Mouse (Mus musculus) heart, embryonic 13.5 days (tissue): Measurements from ENCODE around the gene Igsf8. TPM values are rescaled to one million over a fixed set of nuclear protein-coding genes. Genes with fewer than 3 reads are reported as not detected.

Experiments
- ATAC-seq: fragments of 200-750 bp; cut with Nextera tagmentation; 2 replicates; pipeline ENCODE4 v1.8.0; 2017; ENCODE audit warnings: moderate TSS enrichment; ENCODE audit not compliant: insufficient number of reproducible peaks, low FRiP score, low TSS enrichment; ENCODE audit errors: extremely low read depth
- H3K27ac ChIP-seq: fragments of 300-500 bp; sonication (generic); replicated peaks from 2 replicates; pipeline ENCODE4 v1.5.1; 2015; ENCODE audit warnings: moderate library complexity, mild to moderate bottlenecking, inconsistent platforms
- H3K27me3 ChIP-seq: fragments of 300-500 bp; sonication (generic); replicated peaks from 2 replicates; pipeline ENCODE4 v1.6.1; 2015; ENCODE audit warnings: mild to moderate bottlenecking, inconsistent platforms
- H3K36me3 ChIP-seq: fragments of 300-500 bp; sonication (generic); 2 replicates; pipeline ENCODE4 v1.6.1; 2015; ENCODE audit warnings: mild to moderate bottlenecking, inconsistent platforms
- H3K4me1 ChIP-seq: fragments of 300-500 bp; sonication (generic); 2 replicates; pipeline ENCODE4 v1.6.1; 2015; ENCODE audit warnings: inconsistent platforms
- H3K4me2 ChIP-seq: fragments of 300-500 bp; sonication (generic); 2 replicates; pipeline ENCODE4 v1.6.1; 2015; ENCODE audit warnings: inconsistent platforms, mild to moderate bottlenecking, moderate library complexity
- H3K4me3 ChIP-seq: fragments of 300-500 bp; sonication (generic); 2 replicates; pipeline ENCODE4 v1.5.1; 2015; ENCODE audit warnings: moderate library complexity, mild to moderate bottlenecking, inconsistent platforms
- H3K9ac ChIP-seq: fragments of 300-500 bp; sonication (generic); 2 replicates; pipeline ENCODE4 v1.6.1; 2015; ENCODE audit warnings: inconsistent platforms, mild to moderate bottlenecking, moderate library complexity
- H3K9me3 ChIP-seq: fragments of 300-500 bp; sonication (generic); 2 replicates; pipeline ENCODE4 v1.6.1; 2016; ENCODE audit warnings: inconsistent platforms
- WGBS: fragments of 180-500 bp; shearing (Covaris S2); methylation state at CpG from one replicate; pipeline ENCODE4 v1.1.7; 2015; ENCODE audit warnings: mixed read lengths; 5-methylcytosine and 5-hydroxymethylcytosine counted together
- polyA plus RNA-seq: library from polyadenylated mRNA; unstranded; fragments of >200 nt; fragmentation: Nextera tagmentation; extraction: Ambion mirVana; gene quantifications from 2 replicates; pipeline ENCODE4 v1.2.1, GENCODE M21; 2015

The Igsf8 gene
- polyA plus RNA-seq, 1 experiment from 2014 or later, result 27.8 TPM

- Histone ChIP-seq H3K4me3 (no peak overlapping the region), H3K9me3 (no peaks in the 10 kb centered on the region), H3K36me3 (peaks cover 23% of the 10 kb centered on the region), H3K4me1 (peaks cover 11% of the 10 kb centered on the region), H3K9ac (no peak overlapping the region), H3K27me3 (no peaks in the 10 kb centered on the region), H3K4me2 (no peak overlapping the region), H3K27ac (no peak overlapping the region)
- no peak for ATAC-seq
- WGBS, result 59% methylated on average over 5 of the region's 5 CpGs
Measured at GRCm38 (mm10) chr1:172274116-172274515, 12.7 kb downstream of the Igsf8 start.

- no peak overlapping the region for H3K27ac ChIP-seq
- H3K4me2 ChIP-seq, result no peak overlapping the region
- no peaks in the 10 kb centered on the region; the same call in 1 of the 2 replicates for H3K27me3 ChIP-seq
- no peaks in the 10 kb centered on the region for H3K9me3 ChIP-seq
- peaks cover 26% of the 10 kb centered on the region for H3K36me3 ChIP-seq
- H3K4me3 ChIP-seq, result no peak overlapping the region
- no peak overlapping the region for H3K9ac ChIP-seq
- 69% methylated on average over 5 of the region's 5 CpGs for WGBS
- H3K4me1 ChIP-seq, result peaks cover 13% of the 10 kb centered on the region
- no peak for ATAC-seq
Measured at GRCm38 (mm10) chr1:172274547-172274946, 13.1 kb downstream of the Igsf8 start.

DNA sequence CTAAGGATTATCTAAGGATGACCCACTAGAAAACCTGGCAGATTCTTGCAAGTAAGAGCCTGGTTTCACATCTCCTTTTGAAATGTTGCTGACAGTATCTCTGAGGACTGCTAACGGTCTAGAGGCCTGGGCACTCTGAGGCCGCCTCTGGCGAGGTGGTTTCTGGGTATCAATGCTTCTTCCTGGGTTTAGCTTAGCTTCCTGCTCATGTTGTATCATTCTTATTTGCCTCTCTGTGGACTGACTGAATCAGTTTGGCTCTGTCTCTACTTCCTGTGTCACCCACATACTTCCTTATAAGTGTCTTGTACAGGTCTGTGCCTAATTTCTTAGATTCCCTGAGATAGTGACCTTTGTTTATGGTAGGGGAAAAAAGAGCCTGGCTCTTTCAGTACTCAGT, 15.7 kb downstream of the Igsf8 start:
- Histone ChIP-seq H3K27ac (no peak overlapping the region), H3K4me2 (no peak overlapping the region), H3K4me3 (no peak overlapping the region), H3K9ac (no peak overlapping the region), H3K4me1 (peaks cover 13% of the 10 kb centered on the region), H3K9me3 (no peaks in the 10 kb centered on the region), H3K27me3 (no peaks in the 10 kb centered on the region; the same call in 1 of the 2 replicates), H3K36me3 (peaks cover 31% of the 10 kb centered on the region)
- 43% methylated on average over 3 of the region's 3 CpGs for whole genome bisulfite sequencing
- no peak for ATAC-seq

- H3K4me1 ChIP-seq, result peaks cover 13% of the 10 kb centered on the region
- 78% methylated on average over 13 of the region's 13 CpGs for WGBS
- no peaks in the 10 kb centered on the region for H3K9me3 ChIP-seq
- ATAC-seq, result no peak
- H3K4me2 ChIP-seq, result no peak overlapping the region
- H3K4me3 ChIP-seq, result no peak overlapping the region
- no peaks in the 10 kb centered on the region; the same call in 1 of the 2 replicates for H3K27me3 ChIP-seq
- H3K9ac ChIP-seq, result no peak overlapping the region
- H3K36me3 ChIP-seq, result peaks cover 34% of the 10 kb centered on the region
- no peak overlapping the region for H3K27ac ChIP-seq
Measured at GRCm38 (mm10) chr1:172278328-172278727, 16.9 kb downstream of the Igsf8 start.

- Histone ChIP-seq H3K9me3 (no peaks in the 10 kb centered on the region), H3K4me3 (no peak overlapping the region), H3K9ac (no peak overlapping the region), H3K27me3 (no peaks in the 10 kb centered on the region; the same call in 1 of the 2 replicates), H3K4me2 (no peak overlapping the region), H3K27ac (no peak overlapping the region), H3K36me3 (peaks cover 51% of the 10 kb centered on the region), H3K4me1 (peaks cover 10% of the 10 kb centered on the region)
- 70% methylated on average over 16 of the region's 16 CpGs for WGBS
- no peak for ATAC-seq
Measured at GRCm38 (mm10) chr1:172279768-172280509, 18.5 kb downstream of the Igsf8 start.

GRCm38 (mm10) chr1:172281522-172282254, 20.2 kb downstream of the Igsf8 start:
- H3K27ac ChIP-seq, result no peak overlapping the region
- no peak for ATAC-seq
- H3K36me3 ChIP-seq, result peaks cover 66% of the 10 kb centered on the region
- H3K4me1 ChIP-seq, result peaks cover 10% of the 10 kb centered on the region
- H3K9ac ChIP-seq, result no peak overlapping the region
- H3K9me3 ChIP-seq, result no peaks in the 10 kb centered on the region
- 66% methylated on average over 10 of the region's 10 CpGs for WGBS
- no peak overlapping the region for H3K4me3 ChIP-seq
- no peak overlapping the region for H3K4me2 ChIP-seq
- no peaks in the 10 kb centered on the region; the same call in 1 of the 2 replicates for H3K27me3 ChIP-seq

GRCm38 (mm10) chr1:172283073-172283472, 21.6 kb downstream of the Igsf8 start:
- peaks cover 10% of the 10 kb centered on the region for H3K4me1 ChIP-seq
- H3K9me3 ChIP-seq, result no peaks in the 10 kb centered on the region
- no peak overlapping the region for H3K4me3 ChIP-seq
- no peak overlapping the region for H3K9ac ChIP-seq
- H3K27me3 ChIP-seq, result no peaks in the 10 kb centered on the region; the same call in 1 of the 2 replicates
- no peak overlapping the region for H3K27ac ChIP-seq
- no peak overlapping the region for H3K4me2 ChIP-seq
- peaks cover 64% of the 10 kb centered on the region for H3K36me3 ChIP-seq
- WGBS, result 93% methylated on average over 6 of the region's 6 CpGs
- ATAC-seq, result no peak

GRCm38 (mm10) chr1:172284221-172284620, 22.8 kb downstream of the Igsf8 start:
- peaks cover 64% of the 10 kb centered on the region for H3K36me3 ChIP-seq
- H3K27ac ChIP-seq, result no peak overlapping the region
- peaks cover under 1% of the 10 kb centered on the region for H3K4me1 ChIP-seq
- no peak for ATAC-seq
- H3K9ac ChIP-seq, result no peak overlapping the region
- no peak overlapping the region for H3K4me3 ChIP-seq
- no peak overlapping the region for H3K4me2 ChIP-seq
- 80% methylated on average over 14 of the region's 14 CpGs for WGBS
- no peaks in the 10 kb centered on the region for H3K9me3 ChIP-seq
- H3K27me3 ChIP-seq, result no peaks in the 10 kb centered on the region; the same call in 1 of the 2 replicates

- no peaks in the 10 kb centered on the region for H3K27me3 ChIP-seq
- no peaks in the 10 kb centered on the region for H3K9me3 ChIP-seq
- H3K4me1 ChIP-seq, result no peaks in the 10 kb centered on the region
- WGBS, result 88% methylated on average over 5 of the region's 5 CpGs
- no peak overlapping the region for H3K4me2 ChIP-seq
- no peak overlapping the region for H3K9ac ChIP-seq
- peaks cover 82% of the 10 kb centered on the region for H3K36me3 ChIP-seq
- no peak overlapping the region for H3K4me3 ChIP-seq
- H3K27ac ChIP-seq, result no peak overlapping the region
- no peak for ATAC-seq
Measured at GRCm38 (mm10) chr1:172286740-172287139, 25.3 kb downstream of the Igsf8 start.

DNA sequence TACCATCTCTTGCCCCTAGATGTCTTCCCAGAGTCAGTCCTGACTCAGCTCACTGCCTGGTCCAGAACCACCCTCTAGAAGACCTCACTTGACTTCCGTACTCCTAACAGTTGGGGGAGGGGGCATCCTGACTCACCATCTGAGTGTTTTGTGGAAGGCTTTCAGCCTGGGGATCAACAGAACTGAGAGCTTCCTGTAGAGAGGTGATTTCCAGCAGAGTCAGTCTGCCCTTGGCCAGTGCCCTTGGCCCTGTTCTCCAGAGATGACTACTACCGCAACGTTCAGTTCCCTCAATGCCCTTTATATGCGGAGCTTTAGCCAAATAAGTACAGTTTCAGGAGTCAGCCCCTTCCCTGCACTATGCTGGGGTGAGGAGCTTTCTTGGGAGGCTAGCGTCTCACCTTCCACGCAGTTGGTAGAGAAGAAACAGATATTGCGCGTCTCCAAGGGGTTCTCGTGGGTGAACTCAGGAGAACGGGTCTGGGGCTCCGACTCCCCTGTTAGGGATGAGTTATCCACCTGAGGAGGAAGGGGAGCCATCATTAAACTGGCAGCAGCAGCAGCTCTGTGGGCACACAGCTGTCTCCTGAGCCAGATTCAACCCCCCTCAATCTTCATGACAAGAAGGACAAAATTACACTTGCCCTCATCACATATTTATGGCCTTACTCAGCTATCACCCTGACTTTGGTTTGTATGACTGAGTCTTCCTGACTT, 27.6 kb downstream of the Igsf8 start:
- ATAC-seq, result no peak
- H3K36me3 ChIP-seq, result peaks cover 86% of the 10 kb centered on the region
- H3K9ac ChIP-seq, result no peak overlapping the region
- H3K27ac ChIP-seq, result no peak overlapping the region
- no peak overlapping the region for H3K4me2 ChIP-seq
- 85% methylated on average over 11 of the region's 11 CpGs for WGBS
- no peaks in the 10 kb centered on the region for H3K4me1 ChIP-seq
- no peaks in the 10 kb centered on the region for H3K27me3 ChIP-seq
- no peaks in the 10 kb centered on the region for H3K9me3 ChIP-seq
- H3K4me3 ChIP-seq, result no peak overlapping the region

GRCm38 (mm10) chr1:172289617-172289946, 28.1 kb downstream of the Igsf8 start:
- WGBS, result 66% methylated on average over 3 of the region's 3 CpGs
- Histone ChIP-seq H3K4me2 (no peak overlapping the region), H3K9me3 (no peaks in the 10 kb centered on the region), H3K4me1 (0 out of 2 replicates have a peak, but pooled peaks cover under 1% of the 10 kb centered on the region), H3K4me3 (no peak overlapping the region), H3K27ac (no peak overlapping the region), H3K27me3 (no peaks in the 10 kb centered on the region), H3K36me3 (peaks cover 81% of the 10 kb centered on the region), H3K9ac (no peak overlapping the region)
- no peak for ATAC-seq
